Mouse (Mus musculus): ENCODE data around the gene Zbed4.

DNA sequence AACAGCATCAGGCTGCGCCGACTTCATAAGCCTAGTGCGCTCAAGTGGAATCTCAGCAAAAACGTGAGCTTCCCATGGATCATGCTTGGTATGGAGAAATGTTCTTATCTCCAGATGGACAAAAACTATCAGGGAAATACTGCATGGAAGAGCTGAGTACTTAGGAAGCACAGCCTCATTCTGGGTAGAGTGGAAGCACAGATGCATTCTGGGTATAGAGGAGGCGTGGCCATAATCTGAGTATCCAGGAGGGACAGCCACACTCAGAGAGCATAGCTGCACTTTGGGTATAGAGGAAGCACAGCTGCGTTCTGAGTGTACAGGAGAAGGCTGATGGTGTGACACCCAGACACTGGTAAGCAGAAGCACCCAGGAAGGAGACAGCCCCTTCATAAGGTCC is 50.9 kb downstream of the Zbed4 start:
- TF ChIP-seq CTCF (IDR thresholded peaks at IDR 0.05 in 2 of 3, conservative IDR thresholded peaks at IDR 0.05 in 1 of 3; ENCODE audit: control insufficient read depth in 1 of 3, insufficient read depth in 1 of 3, low read depth in 2 of 3, low read length in 3 of 3, poor library complexity in 1 of 3, severe bottlenecking in 1 of 3) (no peak), MYB (IDR thresholded peaks at IDR 0.05; ENCODE audit: low read depth, low read length) (no peak), GABPA (IDR thresholded peaks at IDR 0.05; ENCODE audit: low read depth, low read length) (no peak), ELF1 (IDR thresholded peaks at IDR 0.05; ENCODE audit: low read depth, low read length) (no peak), GATA1 (IDR thresholded peaks at IDR 0.05; ENCODE audit: low read depth, low read length) (no peak), MXI1 (IDR thresholded peaks at IDR 0.05; ENCODE audit: low read depth, low read length) (0 out of 2 replicates have a peak, but pooled peaks have one; percentile 0), POLR2A (IDR thresholded peaks at IDR 0.05; ENCODE audit: control insufficient read depth in 1 of 2, insufficient read depth in 1 of 2, low read depth in 1 of 2, low read length in 2 of 2, poor library complexity in 1 of 2) (peak in 1 of 2 experiments; percentile 84; a peak in 2 of 4 replicates), EP300 (IDR thresholded peaks at IDR 0.05; ENCODE audit: low read depth in 1 of 2, low read length in 2 of 2) (no peak), ZNF384 (IDR thresholded peaks at IDR 0.05; ENCODE audit: low read depth, low read length) (no peak), MAZ (IDR thresholded peaks at IDR 0.05; ENCODE audit: low read depth, low read length) (no peak), NRF1 (IDR thresholded peaks at IDR 0.05; ENCODE audit: insufficient read depth, low read depth, low read length, poor library complexity, severe bottlenecking) (no peak), CHD2 (IDR thresholded peaks at IDR 0.05; ENCODE audit: low read length) (no peak), CHD1 (IDR thresholded peaks at IDR 0.05; ENCODE audit: low read depth, low read length) (no peak), KAT2A (conservative IDR thresholded peaks at IDR 0.05; ENCODE audit: low read depth, low read length) (no peak)
